Mouse (Mus musculus): ENCODE measurements around the gene Slc22a14.

DNA sequence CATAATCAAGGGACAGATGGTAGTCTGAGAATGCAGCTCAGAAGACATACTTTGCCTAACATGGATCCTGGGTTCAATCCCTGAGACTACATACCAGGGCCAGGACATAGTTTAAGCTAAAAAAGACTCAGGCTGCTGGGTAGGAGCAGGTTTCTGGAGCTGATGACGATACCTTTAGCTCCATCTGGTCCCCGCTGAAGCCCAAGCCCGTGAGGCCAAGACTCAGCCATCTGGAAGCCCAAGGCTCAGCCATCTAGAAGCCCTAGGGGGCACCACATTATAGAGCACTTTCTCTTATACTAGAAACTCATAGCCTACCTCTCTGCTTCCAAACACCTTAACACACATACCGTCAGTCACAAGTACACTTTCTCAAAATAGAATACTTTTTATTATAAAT is 29.8 kb downstream of the Slc22a14 start:
- TF ChIP-seq POLR2A (IDR thresholded peaks at IDR 0.05; ENCODE audit: insufficient read depth, low read depth, low read length), result no peak
- no peak for TF ChIP-seq CTCF (IDR thresholded peaks at IDR 0.05; ENCODE audit: insufficient read depth, low read depth, low read length)
